Mouse (Mus musculus) frontal cortex, postnatal 10 days (tissue): ENCODE data around the gene Prdm15.

Experiments used
- DNase-seq, 2 experiments: peaks; one replicate each; pipeline ENCODE4 v3.0.0; 2022; ENCODE audit warnings: low spot score in 2 of 2, mixed read lengths in 1 of 2

Gene Prdm15

GRCm38 (mm10) chr16:97819532-97819931 is 32.1 kb downstream of the Prdm15 start:
- DNase-seq = no peak

GRCm38 (mm10) chr16:97817414-97817813 is 34.2 kb downstream of the Prdm15 start:
- DNase-seq = no peak

- DNase-seq = no peak
Measured at GRCm38 (mm10) chr16:97815269-97815668, 36.4 kb downstream of the Prdm15 start.

GRCm38 (mm10) chr16:97814060-97814459 is 37.6 kb downstream of the Prdm15 start:
- DNase-seq = no peak

- no peak for DNase-seq
Measured at GRCm38 (mm10) chr16:97808881-97809280, 42.8 kb downstream of the Prdm15 start.

GRCm38 (mm10) chr16:97805646-97806045 is 46.0 kb downstream of the Prdm15 start:
- no peak for DNase-seq

GRCm38 (mm10) chr16:97804680-97805547 is 46.7 kb downstream of the Prdm15 start:
- peak; percentile 59 to 71 for DNase-seq

GRCm38 (mm10) chr16:97797950-97798869 is 53.4 kb downstream of the Prdm15 start:
- no peak for DNase-seq

- no peak for DNase-seq
Measured at GRCm38 (mm10) chr16:97797212-97797611, 54.4 kb downstream of the Prdm15 start.

GRCm38 (mm10) chr16:97794256-97794655 is 57.4 kb downstream of the Prdm15 start:
- DNase-seq = no peak

GRCm38 (mm10) chr16:97783057-97783456 is 68.6 kb downstream of the Prdm15 start:
- no peak for DNase-seq

- peak; percentile 31 to 77 for DNase-seq
Measured at GRCm38 (mm10) chr16:97778353-97779025, 73.2 kb downstream of the Prdm15 start.

- DNase-seq = no peak
Measured at GRCm38 (mm10) chr16:97766501-97766900, 85.1 kb downstream of the Prdm15 start.

- no peak for DNase-seq
Measured at GRCm38 (mm10) chr16:97764626-97765025, 87.0 kb downstream of the Prdm15 start.

GRCm38 (mm10) chr16:97763990-97764340 is 87.7 kb downstream of the Prdm15 start:
- no peak for DNase-seq

- DNase-seq = no peak
Measured at GRCm38 (mm10) chr16:97763061-97763989, 88.3 kb downstream of the Prdm15 start, which contains the start of gene Ripk4. Gene Ripk4 (minus strand): TSS chr16:97763787.

GRCm38 (mm10) chr16:97761782-97762181 is 89.9 kb downstream of the Prdm15 start:
- no peak for DNase-seq

GRCm38 (mm10) chr16:97759681-97760080 is 92.0 kb downstream of the Prdm15 start:
- DNase-seq = no peak

GRCm38 (mm10) chr16:97758288-97758687 is 93.4 kb downstream of the Prdm15 start:
- no peak for DNase-seq

- no peak for DNase-seq
Measured at GRCm38 (mm10) chr16:97756460-97756859, 95.2 kb downstream of the Prdm15 start.
